Mouse (Mus musculus): ENCODE results near the gene Ybey. TPM values are rescaled to one million over a fixed set of nuclear protein-coding genes. Genes with fewer than 3 reads are reported as not detected.

The Ybey gene
- total and polyA plus RNA-seq, 3 experiments: 3.0 to 5.2 (median 4.4) TPM

DNA sequence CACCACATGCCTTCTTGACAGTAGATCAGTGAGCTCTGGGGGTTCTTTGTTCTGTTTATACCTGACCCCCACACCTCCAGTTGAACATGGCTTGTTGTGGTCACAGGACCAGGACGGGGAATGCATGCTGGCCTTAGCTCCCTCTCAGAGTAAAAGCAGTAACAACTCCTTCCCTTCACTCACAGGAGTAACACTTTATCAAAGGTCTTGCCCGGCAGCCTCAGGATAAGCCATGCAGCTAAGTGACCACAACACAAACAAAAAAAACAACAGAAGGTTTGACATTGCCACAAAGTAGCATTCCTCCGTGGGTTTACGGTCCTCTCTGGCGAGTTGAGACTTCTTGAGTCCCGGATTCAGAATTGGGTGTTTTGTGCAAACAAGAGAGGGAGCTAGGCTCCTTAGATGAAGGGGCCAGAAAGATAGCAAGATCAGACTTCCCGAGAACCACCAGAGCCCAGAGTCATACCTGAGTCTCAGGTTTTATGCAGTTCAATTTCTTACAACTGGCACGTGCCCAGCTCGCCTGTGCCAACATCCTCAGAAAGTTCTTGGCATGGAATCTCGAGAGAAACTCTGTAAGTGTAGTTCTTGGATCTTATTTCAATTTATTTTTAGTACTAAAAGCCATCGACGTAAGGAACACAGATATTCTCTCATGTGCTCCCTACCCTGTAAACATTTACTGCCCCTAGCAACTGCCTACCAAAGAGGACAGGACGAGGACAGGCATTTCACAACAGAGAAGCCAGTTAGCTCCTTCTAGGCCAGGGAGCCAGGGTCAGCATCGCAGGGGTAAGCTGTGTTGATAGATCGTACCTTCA is 21.3 kb downstream of the Ybey start:
- in situ Hi-C loops (cut with MboI; ENCODE audit: low pct_ligation_motif_present, low pct_unique_long_range_greater_than_20kb, low sequenced_read_pairs): no loop called here
- Histone ChIP-seq H3K4me1 (ENCODE audit: control insufficient read depth in 1 of 2, insufficient read depth in 2 of 2) (peaks cover 0 to 16% of the 10 kb centered on the region in 2 experiments; a peak in 2 of 4 replicates), H3K36me3 (replicated peaks in 1 of 2; ENCODE audit: control insufficient read depth in 1 of 2, insufficient read depth in 1 of 2, low read length in 1 of 2) (no peaks in the 10 kb centered on the region), H3K4me2 (ENCODE audit: insufficient read depth, low read depth, poor library complexity, severe bottlenecking) (no peak overlapping the region), H3K79me2 (replicated peaks; ENCODE audit: control insufficient read depth, extremely low read depth, insufficient read depth, poor library complexity, severe bottlenecking) (no peaks in the 10 kb centered on the region), H3K9me3 (replicated peaks; ENCODE audit: low read length) (no peaks in the 10 kb centered on the region), H3K9ac (ENCODE audit: insufficient read depth, low read depth) (no peak overlapping the region), H3K4me3 (replicated peaks in 1 of 3; ENCODE audit: low read depth in 2 of 3, low read length in 2 of 3, poor library complexity in 1 of 3) (no peak overlapping the region), H3K27me3 (replicated peaks) (peaks cover under 1% of the 10 kb centered on the region), H3K27ac (ENCODE audit: insufficient read depth, low read depth) (no peak overlapping the region)
- TF ChIP-seq KAT2A (IDR thresholded peaks at IDR 0.05; ENCODE audit: insufficient replicate concordance, low read length) (no peak), ZNF384 (IDR thresholded peaks at IDR 0.05; ENCODE audit: low read depth, low read length) (no peak), TCF12 (IDR thresholded peaks at IDR 0.05; ENCODE audit: low read depth, low read length) (no peak), CHD2 (IDR thresholded peaks at IDR 0.05; ENCODE audit: low read length) (no peak), ETS1 (conservative IDR thresholded peaks at IDR 0.05; ENCODE audit: low read depth, low read length) (no peak), MXI1 (IDR thresholded peaks at IDR 0.05; ENCODE audit: low read depth, low read length) (no peak), SMC3 (IDR thresholded peaks at IDR 0.05; ENCODE audit: low read depth, low read length) (no peak), NRF1 (IDR thresholded peaks at IDR 0.05; ENCODE audit: low read depth, low read length) (no peak)
- DNase-seq (ENCODE audit: extremely low read depth): no peak
- dilution Hi-C loops (cut with MboI; ENCODE audit: extremely low pct_ligation_motif_present, extremely low pct_unique_long_range_greater_than_20kb, low sequenced_read_pairs): no loop called here

DNA sequence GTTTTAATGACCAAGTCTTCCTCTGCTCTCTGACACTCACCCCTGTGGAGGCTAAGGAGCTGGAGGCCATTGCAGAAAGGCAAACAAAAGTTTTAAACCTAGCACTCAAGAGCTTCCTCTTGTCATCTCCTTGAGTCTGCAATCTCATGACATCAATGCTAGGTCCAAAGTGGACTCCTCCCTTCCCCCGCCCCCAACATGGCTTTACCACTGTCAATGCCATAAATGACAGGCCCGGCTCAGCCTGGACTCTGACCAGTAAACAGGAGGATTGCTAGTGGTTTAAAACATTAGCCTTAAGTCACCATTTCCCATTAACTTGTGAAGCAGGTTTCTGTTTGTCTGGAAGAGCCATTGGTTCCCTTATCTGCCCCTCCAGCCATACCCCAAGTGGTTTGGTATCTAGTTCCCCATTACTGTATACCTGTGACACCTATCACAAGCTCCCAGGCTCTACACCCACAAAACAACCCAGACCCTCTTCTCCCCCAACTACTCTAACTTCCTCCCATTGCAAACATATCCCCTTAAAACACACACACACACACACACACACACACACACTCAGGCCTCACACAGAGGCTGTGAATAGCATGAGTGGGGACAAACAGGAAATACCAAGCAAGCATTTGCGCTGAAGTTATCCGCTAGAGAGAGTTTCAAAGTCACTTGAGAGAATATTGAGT is 22.8 kb downstream of the Ybey start:
- H3K27me3 ChIP-seq (replicated peaks): no peaks in the 10 kb centered on the region
- peaks cover 6 to 22% of the 10 kb centered on the region in 2 experiments for H3K4me1 ChIP-seq (ENCODE audit: control insufficient read depth in 1 of 2, insufficient read depth in 2 of 2)
- TF ChIP-seq ELF1 (IDR thresholded peaks at IDR 0.05; ENCODE audit: low read depth, low read length) (no peak), UBTF (IDR thresholded peaks at IDR 0.05; ENCODE audit: low read depth, low read length) (no peak), ZNF384 (IDR thresholded peaks at IDR 0.05; ENCODE audit: low read depth, low read length) (no peak), NELFE (IDR thresholded peaks at IDR 0.05; ENCODE audit: low read depth, low read length) (no peak), MYC (IDR thresholded peaks at IDR 0.05; ENCODE audit: low read depth, low read length) (no peak), ZC3H11A (IDR thresholded peaks at IDR 0.05; ENCODE audit: low read depth, low read length) (no peak), PAX5 (IDR thresholded peaks at IDR 0.05; ENCODE audit: low read length) (no peak), TCF12 (IDR thresholded peaks at IDR 0.05; ENCODE audit: low read depth, low read length) (no peak), NRF1 (IDR thresholded peaks at IDR 0.05; ENCODE audit: low read depth, low read length) (no peak), USF2 (conservative IDR thresholded peaks at IDR 0.05; ENCODE audit: low read depth, low read length) (no peak), MAX (IDR thresholded peaks at IDR 0.05; ENCODE audit: low read length) (no peak), POLR2A (IDR thresholded peaks at IDR 0.05; ENCODE audit: low read depth, low read length) (no peak), MAZ (IDR thresholded peaks at IDR 0.05; ENCODE audit: low read depth, low read length) (no peak), BHLHE40 (IDR thresholded peaks at IDR 0.05; ENCODE audit: low read depth, low read length) (no peak), SMC3 (IDR thresholded peaks at IDR 0.05; ENCODE audit: low read depth, low read length) (no peak), CTCF (conservative IDR thresholded peaks at IDR 0.05 in 1 of 2, IDR thresholded peaks at IDR 0.05 in 1 of 2; ENCODE audit: low read depth in 2 of 2, low read length in 2 of 2) (no peak), HCFC1 (IDR thresholded peaks at IDR 0.05; ENCODE audit: low read depth, low read length) (no peak), MXI1 (IDR thresholded peaks at IDR 0.05; ENCODE audit: low read depth, low read length) (no peak)
- H3K9me3 ChIP-seq (replicated peaks; ENCODE audit: low read length): no peaks in the 10 kb centered on the region
- peaks cover 9% of the 10 kb centered on the region for H3K79me2 ChIP-seq (replicated peaks; ENCODE audit: control insufficient read depth, extremely low read depth, insufficient read depth, poor library complexity, severe bottlenecking)
- H3K27ac ChIP-seq (ENCODE audit: insufficient read depth, low read depth): no peak overlapping the region
- no peak for DNase-seq (ENCODE audit: extremely low read depth)
- dilution Hi-C loops (cut with MboI; ENCODE audit: extremely low pct_ligation_motif_present, extremely low pct_unique_long_range_greater_than_20kb, low sequenced_read_pairs): no loop called here
- in situ Hi-C loops (cut with MboI; ENCODE audit: low pct_ligation_motif_present, low pct_unique_long_range_greater_than_20kb, low sequenced_read_pairs): no loop called here
- H3K4me2 ChIP-seq (ENCODE audit: insufficient read depth, low read depth, poor library complexity, severe bottlenecking): no peak overlapping the region
- no peak overlapping the region for H3K9ac ChIP-seq (ENCODE audit: insufficient read depth, low read depth)
- no peak overlapping the region for H3K4me3 ChIP-seq (replicated peaks in 1 of 3; ENCODE audit: low read depth in 2 of 3, low read length in 2 of 3, poor library complexity in 1 of 3)
- H3K36me3 ChIP-seq (replicated peaks in 1 of 2; ENCODE audit: control insufficient read depth in 1 of 2, insufficient read depth in 1 of 2, low read length in 1 of 2): peaks cover 0 to 4% of the 10 kb centered on the region in 2 experiments

Data from CH12.LX (cell line).